Mouse (Mus musculus): ENCODE measurements around the gene Itgad. TPM values are rescaled to one million over a fixed set of nuclear protein-coding genes. Genes with fewer than 3 reads are reported as not detected.

Itgad gene
- polyA plus RNA-seq, 1 experiment = 61.3 TPM

GRCm38 (mm10) chr7:128115211-128115958 is 38.8 kb upstream of the Itgad start:
- peaks cover 7% of the 10 kb centered on the region for H3K4me1 ChIP-seq (ENCODE audit: control insufficient read depth, insufficient read depth, insufficient read length)
- 52% methylated on average over 5 of the region's 5 CpGs for WGBS
- H3K27me3 ChIP-seq (ENCODE audit: control insufficient read depth, insufficient read depth, low read length) = no peaks in the 10 kb centered on the region
- no peaks in the 10 kb centered on the region for H3K36me3 ChIP-seq (ENCODE audit: control insufficient read depth, insufficient read depth, low read length)
- TF ChIP-seq POLR2A (IDR thresholded peaks at IDR 0.05; ENCODE audit: low read depth, low read length) (no peak), CTCF (IDR thresholded peaks at IDR 0.05; ENCODE audit: extremely low read depth, insufficient read depth, insufficient read length, insufficient replicate concordance) (no peak)
- peak in 1 of 2 experiments; percentile 19 for DNase-seq (ENCODE audit: low read depth in 1 of 2, low spot score in 2 of 2)
- H3K4me3 ChIP-seq (ENCODE audit: extremely low read depth, insufficient read depth, insufficient read length) = no peak overlapping the region
- no peak overlapping the region for H3K27ac ChIP-seq (ENCODE audit: insufficient read depth, low read length)

DNA sequence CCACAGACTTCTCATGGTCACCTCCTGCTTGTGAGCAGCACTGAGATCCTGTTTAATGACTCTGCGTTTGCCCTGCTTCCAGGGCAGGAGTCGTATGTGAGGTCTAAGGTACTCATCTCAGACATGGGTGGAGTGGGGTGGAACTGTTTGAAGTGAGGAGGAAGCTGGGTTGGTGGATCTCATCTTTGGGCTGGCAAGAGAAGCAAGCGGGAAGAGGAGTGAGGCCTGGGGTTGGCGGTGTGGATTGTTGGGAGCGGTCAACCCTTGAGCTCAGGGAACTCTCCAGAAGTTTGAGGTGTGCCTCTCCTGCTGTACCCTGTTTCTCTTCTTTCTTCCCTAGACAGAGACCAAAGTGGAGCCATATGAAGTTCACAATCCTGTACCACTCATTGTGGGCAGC is 37.8 kb upstream of the Itgad start:
- TF ChIP-seq CTCF (IDR thresholded peaks at IDR 0.05; ENCODE audit: extremely low read depth, insufficient read depth, insufficient read length, insufficient replicate concordance) = no peak
- no peak for TF ChIP-seq POLR2A (IDR thresholded peaks at IDR 0.05; ENCODE audit: low read depth, low read length)
- Histone ChIP-seq H3K4me1 (ENCODE audit: control insufficient read depth, insufficient read depth, insufficient read length) (peaks cover 7% of the 10 kb centered on the region), H3K27me3 (ENCODE audit: control insufficient read depth, insufficient read depth, low read length) (no peaks in the 10 kb centered on the region), H3K4me3 (ENCODE audit: extremely low read depth, insufficient read depth, insufficient read length) (no peak overlapping the region), H3K36me3 (ENCODE audit: control insufficient read depth, insufficient read depth, low read length) (no peaks in the 10 kb centered on the region), H3K27ac (ENCODE audit: insufficient read depth, low read length) (no peak overlapping the region)
- WGBS = 93% methylated on average over 5 of the region's 5 CpGs
- DNase-seq (ENCODE audit: low read depth in 1 of 2, low spot score in 2 of 2) = no peak

DNA sequence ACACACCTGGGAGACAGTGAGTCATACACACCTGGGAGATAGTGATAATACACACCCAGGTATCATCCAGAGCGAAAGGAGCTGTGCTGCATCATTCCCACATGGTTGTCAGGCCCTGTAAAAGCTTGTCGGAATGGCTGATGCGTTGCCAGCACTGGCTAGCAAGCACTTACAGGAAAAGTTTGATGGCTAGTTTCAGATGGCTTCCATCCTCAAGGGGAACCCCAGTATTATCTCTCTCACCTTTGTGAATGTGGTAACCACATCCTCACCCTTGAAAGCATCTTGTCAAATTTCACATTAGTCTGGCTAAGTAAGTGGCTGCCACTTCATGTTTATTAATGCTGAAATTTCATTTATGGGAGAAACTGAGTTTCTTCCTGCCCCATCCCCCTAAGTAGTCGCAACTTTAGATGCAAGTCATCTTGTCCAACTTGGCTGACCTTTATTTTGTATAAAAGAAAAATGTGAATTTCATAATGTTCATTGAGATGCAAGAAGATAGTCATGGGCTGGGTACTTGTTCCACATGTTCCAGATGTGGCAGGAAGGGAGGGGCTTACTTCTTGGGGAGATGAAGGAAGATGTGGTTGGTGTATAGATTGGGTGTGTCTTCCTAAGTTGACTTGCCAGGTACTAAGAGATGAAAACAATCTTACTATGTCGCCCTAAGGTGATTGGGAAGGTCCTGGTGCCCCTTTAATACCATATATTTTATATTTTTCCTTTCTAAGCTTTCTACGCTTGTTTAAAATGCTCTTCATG is 34.3 kb upstream of the Itgad start:
- 75% methylated on average over 6 of the region's 6 CpGs for WGBS
- DNase-seq (ENCODE audit: low read depth in 1 of 2, low spot score in 2 of 2) = peak in 1 of 2 experiments; percentile 19
- H3K27me3 ChIP-seq (ENCODE audit: control insufficient read depth, insufficient read depth, low read length) = no peaks in the 10 kb centered on the region
- H3K4me3 ChIP-seq (ENCODE audit: extremely low read depth, insufficient read depth, insufficient read length) = no peak overlapping the region
- peak overlapping the region; percentile 6; the same call in 1 of the 2 replicates for H3K27ac ChIP-seq (ENCODE audit: insufficient read depth, low read length)
- TF ChIP-seq CTCF (IDR thresholded peaks at IDR 0.05; ENCODE audit: extremely low read depth, insufficient read depth, insufficient read length, insufficient replicate concordance) = no peak
- TF ChIP-seq POLR2A (IDR thresholded peaks at IDR 0.05; ENCODE audit: low read depth, low read length) = no peak
- H3K4me1 ChIP-seq (ENCODE audit: control insufficient read depth, insufficient read depth, insufficient read length) = peaks cover 5% of the 10 kb centered on the region
- H3K36me3 ChIP-seq (ENCODE audit: control insufficient read depth, insufficient read depth, low read length) = no peaks in the 10 kb centered on the region

DNA sequence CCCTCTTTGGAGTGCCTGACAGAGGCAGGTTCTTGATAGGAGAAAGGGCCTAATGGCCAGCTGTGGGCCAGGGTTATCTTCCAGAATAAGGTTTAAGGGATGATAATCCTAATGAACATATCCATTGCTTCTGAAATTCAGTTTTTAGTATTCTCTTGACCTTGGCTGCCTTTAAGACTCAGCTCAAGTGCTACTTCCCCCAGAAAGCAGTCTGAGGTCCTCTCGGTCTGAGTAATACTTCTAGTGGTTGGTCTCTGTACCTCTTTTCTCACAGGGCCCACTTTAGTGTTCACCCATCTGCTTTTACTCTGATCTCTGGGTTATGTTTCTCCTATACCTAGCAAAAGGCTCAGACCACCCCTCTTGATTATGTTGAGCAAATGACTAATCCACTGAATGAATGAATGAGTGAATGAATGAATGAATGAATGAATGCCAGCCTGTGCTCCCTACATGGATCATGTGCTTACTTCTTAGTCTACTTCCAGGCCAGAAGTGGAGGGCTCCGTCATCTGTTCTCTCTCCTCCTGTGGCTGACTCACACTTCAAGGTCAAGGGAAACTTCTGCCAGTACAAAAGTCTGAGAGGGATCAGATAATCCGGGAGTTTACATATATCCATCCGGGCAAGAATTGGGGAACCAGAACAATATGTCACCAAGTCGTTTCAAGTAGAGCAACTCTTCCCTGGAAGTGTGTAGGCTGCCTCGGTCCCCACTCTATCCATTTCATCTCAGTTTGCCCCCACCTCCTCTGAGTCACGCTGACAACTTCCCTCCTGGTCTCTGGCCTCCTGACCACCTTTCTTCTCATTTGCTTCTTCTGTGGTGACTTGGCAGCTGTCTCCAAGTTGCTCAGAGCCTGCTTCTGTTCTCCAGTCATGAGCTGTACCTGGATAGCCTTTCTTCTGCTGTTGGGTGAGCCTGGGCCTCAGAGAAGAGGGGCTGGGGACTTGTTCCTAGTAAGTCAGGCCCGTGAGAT is 25.1 kb upstream of the Itgad start, which contains the start of gene Itgax:
TSS of gene Itgax (plus strand) at position 807 of the 980 bp plus-strand sequence.
- Histone ChIP-seq H3K27ac (ENCODE audit: insufficient read depth, low read length) (peak within 1 kb of the TSS; percentile 66), H3K4me3 (ENCODE audit: extremely low read depth, insufficient read depth, insufficient read length) (peak within 1 kb of the TSS; percentile 17; the same call in 1 of the 2 replicates), H3K27me3 (ENCODE audit: control insufficient read depth, insufficient read depth, low read length) (no peaks in the 10 kb centered on the region), H3K4me1 (ENCODE audit: control insufficient read depth, insufficient read depth, insufficient read length) (peaks cover 21% of the 10 kb centered on the region), H3K36me3 (ENCODE audit: control insufficient read depth, insufficient read depth, low read length) (no peaks in the 10 kb centered on the region)
- DNase-seq (ENCODE audit: low read depth in 1 of 2, low spot score in 2 of 2) = no peak
- TF ChIP-seq POLR2A (IDR thresholded peaks at IDR 0.05; ENCODE audit: low read depth, low read length) = no peak
- TF ChIP-seq CTCF (IDR thresholded peaks at IDR 0.05; ENCODE audit: extremely low read depth, insufficient read depth, insufficient read length, insufficient replicate concordance) = no peak
- WGBS = 46% methylated on average over 8 of the region's 8 CpGs

DNA sequence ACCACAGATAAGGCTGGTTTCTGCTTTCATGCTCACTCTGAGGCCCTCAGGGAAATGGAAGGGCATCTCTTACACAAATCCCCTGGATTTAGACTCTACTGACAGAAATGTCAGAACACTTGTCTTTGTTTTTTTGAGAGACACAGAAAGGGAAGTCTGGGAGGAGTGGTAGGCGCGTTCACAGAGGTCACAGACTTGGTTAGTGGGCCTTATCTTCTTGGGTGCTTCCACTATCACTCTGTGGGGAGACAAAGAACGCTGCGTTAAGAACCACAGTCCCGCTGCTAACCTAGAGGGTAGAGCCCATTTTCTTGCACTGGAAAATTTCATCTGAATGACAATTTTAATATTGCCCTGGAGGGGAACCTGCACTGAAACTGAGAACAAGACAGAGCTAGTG is 22.0 kb upstream of the Itgad start:
- 42% methylated on average over 5 of the region's 5 CpGs for WGBS
- no peaks in the 10 kb centered on the region for H3K27me3 ChIP-seq (ENCODE audit: control insufficient read depth, insufficient read depth, low read length)
- no peak for TF ChIP-seq CTCF (IDR thresholded peaks at IDR 0.05; ENCODE audit: extremely low read depth, insufficient read depth, insufficient read length, insufficient replicate concordance)
- TF ChIP-seq POLR2A (IDR thresholded peaks at IDR 0.05; ENCODE audit: low read depth, low read length) = no peak

GRCm38 (mm10) chr7:128133596-128133995 is 20.6 kb upstream of the Itgad start:
- no peaks in the 10 kb centered on the region for H3K27me3 ChIP-seq (ENCODE audit: control insufficient read depth, insufficient read depth, low read length)
- peak; percentile 20 to 41 for DNase-seq (ENCODE audit: low read depth in 1 of 2, low spot score in 2 of 2)
- H3K4me1 ChIP-seq (ENCODE audit: control insufficient read depth, insufficient read depth, insufficient read length) = peaks cover 22% of the 10 kb centered on the region
- H3K36me3 ChIP-seq (ENCODE audit: control insufficient read depth, insufficient read depth, low read length) = no peaks in the 10 kb centered on the region
- no peak overlapping the region for H3K4me3 ChIP-seq (ENCODE audit: extremely low read depth, insufficient read depth, insufficient read length)
- WGBS = 10% methylated on average over 2 of the region's 2 CpGs
- H3K27ac ChIP-seq (ENCODE audit: insufficient read depth, low read length) = peak overlapping the region; percentile 44
- TF ChIP-seq POLR2A (IDR thresholded peaks at IDR 0.05; ENCODE audit: low read depth, low read length) = no peak
- TF ChIP-seq CTCF (IDR thresholded peaks at IDR 0.05; ENCODE audit: extremely low read depth, insufficient read depth, insufficient read length, insufficient replicate concordance) = no peak

More for the DNA sequence above, 22.0 kb upstream of the Itgad start:
- Histone ChIP-seq H3K4me3 (ENCODE audit: extremely low read depth, insufficient read depth, insufficient read length) (no peak overlapping the region), H3K36me3 (ENCODE audit: control insufficient read depth, insufficient read depth, low read length) (no peaks in the 10 kb centered on the region), H3K27ac (ENCODE audit: insufficient read depth, low read length) (no peak overlapping the region), H3K4me1 (ENCODE audit: control insufficient read depth, insufficient read depth, insufficient read length) (peaks cover 22% of the 10 kb centered on the region)
- DNase-seq (ENCODE audit: low read depth in 1 of 2, low spot score in 2 of 2) = no peak

Measured in spleen, adult 2 months (tissue).